Mouse (Mus musculus) thymus, postnatal 0 days (tissue): ENCODE results near the gene Pomgnt1. TPM values are rescaled to one million over a fixed set of nuclear protein-coding genes. Genes with fewer than 3 reads are reported as not detected.
A peak's percentile ranks its signal among the peaks of the same experiment; 100 is the strongest.

ENCODE experiments used
- DNase-seq: peaks from one replicate; pipeline ENCODE4 v3.0.0-alpha.2; 2015; ENCODE audit warnings: low spot score
- polyA plus RNA-seq: library from polyadenylated mRNA; unstranded; fragments of >200 nt; fragmentation: Nextera tagmentation; extraction: Ambion mirVana; gene quantifications from 2 replicates; pipeline ENCODE4 v1.2.1, GENCODE M21; 2015

Pomgnt1 gene
- polyA plus RNA-seq, 1 experiment from 2014 or later = 30.5 TPM

GRCm38 (mm10) chr4:116137421-116137996 is 13.9 kb downstream of the Pomgnt1 start:
- no peak for DNase-seq

GRCm38 (mm10) chr4:116140801-116141574 is 17.3 kb downstream of the Pomgnt1 start:
- no peak for DNase-seq

- no peak for DNase-seq
Observed at GRCm38 (mm10) chr4:116141736-116142135, 18.1 kb downstream of the Pomgnt1 start.

- DNase-seq = no peak
Observed at GRCm38 (mm10) chr4:116142269-116142668, 18.6 kb downstream of the Pomgnt1 start.

- no peak for DNase-seq
Observed at GRCm38 (mm10) chr4:116143317-116143811, 19.7 kb downstream of the Pomgnt1 start.

GRCm38 (mm10) chr4:116143891-116144717 is 20.5 kb downstream of the Pomgnt1 start:
- DNase-seq = peak; percentile 54

GRCm38 (mm10) chr4:116149812-116150155 is 26.1 kb downstream of the Pomgnt1 start:
- DNase-seq = no peak

- peak; percentile 61 for DNase-seq
Observed at GRCm38 (mm10) chr4:116150156-116150861, 26.7 kb downstream of the Pomgnt1 start.

GRCm38 (mm10) chr4:116150862-116151221 is 27.2 kb downstream of the Pomgnt1 start:
- no peak for DNase-seq

GRCm38 (mm10) chr4:116151238-116151637 is 27.6 kb downstream of the Pomgnt1 start, which contains the start of gene Lurap1:
TSS of gene Lurap1 (minus strand) at chr4:116151338.
- DNase-seq = no peak

- no peak for DNase-seq
Observed at GRCm38 (mm10) chr4:116152702-116153101, 29.1 kb downstream of the Pomgnt1 start.

GRCm38 (mm10) chr4:116157882-116158281 is 34.2 kb downstream of the Pomgnt1 start:
- no peak for DNase-seq

GRCm38 (mm10) chr4:116159912-116160311 is 36.3 kb downstream of the Pomgnt1 start:
- DNase-seq = peak; percentile 77

GRCm38 (mm10) chr4:116160769-116161168 is 37.1 kb downstream of the Pomgnt1 start:
- DNase-seq = no peak

- DNase-seq = no peak
Observed at GRCm38 (mm10) chr4:116162142-116162541, 38.5 kb downstream of the Pomgnt1 start.

- peak; percentile 55 for DNase-seq
Observed at GRCm38 (mm10) chr4:116164759-116165554, 41.3 kb downstream of the Pomgnt1 start.

GRCm38 (mm10) chr4:116165708-116166407 is 42.2 kb downstream of the Pomgnt1 start:
- no peak for DNase-seq

GRCm38 (mm10) chr4:116167404-116167803 is 43.8 kb downstream of the Pomgnt1 start, which contains the start of gene Tspan1:
TSS of gene Tspan1 (minus strand) at chr4:116167601.
- DNase-seq = no peak

- peak; percentile 62 for DNase-seq
Observed at GRCm38 (mm10) chr4:116168617-116169352, 45.1 kb downstream of the Pomgnt1 start.
